Mouse (Mus musculus) stomach, postnatal 0 days (tissue): ENCODE data around the gene Ccdc141. TPM values are rescaled to one million over a fixed set of nuclear protein-coding genes. Genes with fewer than 3 reads are reported as not detected.

ENCODE experiments used
- ATAC-seq: fragments of 200-750 bp; cut with Nextera tagmentation; 2 replicates; pipeline ENCODE4 v1.8.0; 2017; ENCODE audit not compliant: low FRiP score, low TSS enrichment
- DNase-seq: peaks from one replicate; pipeline ENCODE4 v3.0.0-alpha.2; 2016; ENCODE audit warnings: low spot score
- H3K27ac ChIP-seq: fragments of 300-500 bp; sonication (generic); replicated peaks from 2 replicates; pipeline ENCODE4 v1.5.1; 2014; ENCODE audit warnings: mild to moderate bottlenecking, control low read depth
- H3K27me3 ChIP-seq: fragments of 300-500 bp; sonication (generic); 2 replicates; pipeline ENCODE4 v1.6.1; 2014; ENCODE audit warnings: low read length; ENCODE audit not compliant: control insufficient read depth, insufficient read depth
- H3K36me3 ChIP-seq: fragments of 300-500 bp; sonication (generic); 2 replicates; pipeline ENCODE4 v1.6.1; 2014; ENCODE audit warnings: low read length, mixed read lengths; ENCODE audit not compliant: control insufficient read depth, insufficient read depth
- H3K4me1 ChIP-seq: fragments of 300-500 bp; sonication (generic); replicated peaks from 2 replicates; pipeline ENCODE4 v1.6.1; 2014; ENCODE audit warnings: antibody characterized with exemption; ENCODE audit not compliant: control insufficient read depth, insufficient read depth
- H3K4me2 ChIP-seq: fragments of 300-500 bp; sonication (generic); replicated peaks from 2 replicates; pipeline ENCODE4 v1.6.1; 2014; ENCODE audit warnings: low read depth, mild to moderate bottlenecking, control low read depth, moderate library complexity
- H3K4me3 ChIP-seq: fragments of 300-500 bp; sonication (generic); 2 replicates; pipeline ENCODE4 v1.5.1; 2014; ENCODE audit warnings: low read depth, low read length, control low read depth
- H3K9ac ChIP-seq: fragments of 300-500 bp; sonication (generic); 2 replicates; pipeline ENCODE4 v1.6.1; 2014; ENCODE audit warnings: mild to moderate bottlenecking, low read length, control low read depth, mixed read lengths
- H3K9me3 ChIP-seq: fragments of 300-500 bp; sonication (generic); 2 replicates; pipeline ENCODE4 v1.6.1; 2016; ENCODE audit warnings: low read length; ENCODE audit not compliant: control insufficient read depth
- CTCF ChIP-seq: IDR thresholded peaks from 2 replicates; pipeline ENCODE4 v1.5.1; 2016; ENCODE audit warnings: antibody characterized with exemption, low read depth, mild to moderate bottlenecking, moderate library complexity
- EP300 ChIP-seq: optimal IDR thresholded peaks from 2 replicates; pipeline ENCODE3; 2016; ENCODE audit warnings: antibody characterized with exemption
- WGBS: fragments of 180-500 bp; shearing (Covaris S2); extraction: QIAGEN DNeasy Blood & Tissue Kit; methylation state at CpG from one replicate; pipeline ENCODE4 v1.1.7; 2014; 5-methylcytosine and 5-hydroxymethylcytosine counted together
- polyA plus RNA-seq: library from polyadenylated mRNA; unstranded; fragments of >200 nt; fragmentation: Nextera tagmentation; extraction: Ambion mirVana; gene quantifications from 2 replicates; pipeline ENCODE4 v1.2.1, GENCODE M21; 2015

Gene Ccdc141
- polyA plus RNA-seq, 1 experiment from 2014 or later = 6.7 TPM

DNA sequence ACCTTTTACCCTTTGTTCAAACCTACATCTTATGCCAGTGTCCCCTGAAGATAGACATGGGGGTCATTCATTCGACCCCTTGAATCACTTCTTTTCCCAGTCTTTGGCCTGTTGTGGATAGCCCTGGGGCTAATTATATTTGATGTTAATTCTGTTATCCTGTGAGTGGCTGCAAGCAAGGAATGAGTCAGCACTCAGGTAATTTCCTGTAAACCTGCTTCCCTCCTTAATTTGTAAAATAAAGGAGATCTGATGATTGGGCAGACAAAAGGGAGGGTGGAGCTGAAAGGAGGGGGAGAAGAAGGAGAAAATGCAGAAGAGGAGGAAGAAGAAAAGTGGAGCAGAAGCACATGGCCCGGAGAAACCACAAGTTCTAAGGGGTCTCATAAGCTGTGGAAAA lies 23.5 kb downstream of the Ccdc141 start:
- 83% methylated on average over 2 of the region's 2 CpGs for WGBS
- no peaks in the 10 kb centered on the region for H3K9me3 ChIP-seq
- ATAC-seq (no peak), DNase-seq (no peak)
- H3K27me3 ChIP-seq = no peaks in the 10 kb centered on the region
- no peak for TF ChIP-seq EP300
- TF ChIP-seq CTCF = no peak
- H3K4me3 ChIP-seq = no peak overlapping the region
- no peak overlapping the region for H3K4me2 ChIP-seq
- no peaks in the 10 kb centered on the region for H3K4me1 ChIP-seq
- no peak overlapping the region for H3K27ac ChIP-seq
- no peak overlapping the region for H3K9ac ChIP-seq
- H3K36me3 ChIP-seq = no peaks in the 10 kb centered on the region

DNA sequence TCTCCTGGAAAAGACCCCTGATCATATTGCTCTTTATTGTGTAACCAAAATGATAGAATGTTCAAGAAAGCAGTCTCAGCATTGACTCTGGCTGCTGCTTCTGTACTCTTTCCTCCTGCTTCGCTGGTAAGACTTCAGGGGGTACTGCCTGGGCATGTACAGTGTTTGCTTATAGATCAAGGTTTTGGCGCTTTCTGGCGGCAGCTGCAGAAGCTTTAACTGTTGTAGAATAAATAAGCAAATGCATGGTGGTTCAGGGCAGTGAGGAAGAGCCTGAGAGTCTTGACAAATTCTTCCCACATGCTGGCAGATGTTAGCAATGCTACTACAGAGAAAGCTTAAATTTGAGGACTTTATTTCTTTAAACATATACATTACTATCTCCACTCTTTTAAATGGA lies 24.1 kb downstream of the Ccdc141 start:
- no peak for ATAC-seq
- TF ChIP-seq EP300 (no peak), CTCF (no peak)
- no peak overlapping the region for H3K9ac ChIP-seq
- H3K27ac ChIP-seq = no peak overlapping the region
- no peaks in the 10 kb centered on the region for H3K9me3 ChIP-seq
- no peaks in the 10 kb centered on the region for H3K36me3 ChIP-seq
- 30% methylated on average over 3 of the region's 3 CpGs for WGBS
- H3K4me2 ChIP-seq = no peak overlapping the region
- no peaks in the 10 kb centered on the region for H3K27me3 ChIP-seq
- DNase-seq = no peak
- H3K4me3 ChIP-seq = no peak overlapping the region
- H3K4me1 ChIP-seq = no peaks in the 10 kb centered on the region

DNA sequence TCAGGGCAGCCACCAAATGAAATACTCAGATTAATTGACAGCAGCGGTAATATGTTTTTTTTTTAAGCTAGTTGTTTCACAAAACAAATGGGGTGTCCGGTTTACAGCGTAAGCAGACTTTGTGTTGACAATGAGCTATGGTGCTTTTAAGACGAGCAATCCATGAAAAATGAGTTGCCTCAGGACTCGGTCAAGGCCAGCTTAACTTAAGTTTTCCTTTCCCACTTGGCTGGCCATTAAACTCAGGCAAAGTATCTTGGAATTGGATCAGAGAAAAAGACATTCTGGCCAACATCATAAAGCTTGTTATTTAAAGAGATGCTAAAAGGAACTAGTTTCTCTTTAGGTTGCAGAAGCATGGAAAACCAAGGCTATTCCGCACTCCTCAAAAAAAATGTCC lies 26.9 kb downstream of the Ccdc141 start:
- no peak for DNase-seq
- Histone ChIP-seq H3K9ac (no peak overlapping the region), H3K4me3 (no peak overlapping the region), H3K9me3 (no peaks in the 10 kb centered on the region), H3K27ac (no peak overlapping the region), H3K27me3 (no peaks in the 10 kb centered on the region), H3K4me1 (no peaks in the 10 kb centered on the region), H3K4me2 (0 out of 2 replicates have a peak overlapping the region, but pooled peaks have one; percentile 2), H3K36me3 (no peaks in the 10 kb centered on the region)
- 27% methylated on average over 6 of the region's 6 CpGs for WGBS
- no peak for ATAC-seq
- TF ChIP-seq EP300 (no peak), CTCF (no peak)

DNA sequence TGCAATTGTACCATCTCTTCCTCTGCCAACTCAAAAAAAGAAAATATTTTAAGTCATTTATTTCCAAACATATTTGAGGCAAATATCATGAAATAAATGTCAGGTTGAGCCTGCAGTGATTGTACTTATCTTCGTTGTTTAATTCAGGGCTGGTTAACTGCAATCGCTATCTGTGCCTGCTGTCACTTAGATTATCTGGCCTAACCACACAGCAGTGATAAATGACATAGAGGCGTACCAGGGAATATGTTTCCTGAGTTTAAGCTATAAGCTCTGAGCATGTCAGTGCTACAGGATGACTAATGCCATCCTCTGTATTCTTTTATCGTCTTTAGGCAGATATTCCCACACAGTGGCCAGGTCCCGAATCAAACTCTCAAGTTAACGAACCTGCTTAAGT lies 31.6 kb downstream of the Ccdc141 start:
- no peak overlapping the region for H3K4me3 ChIP-seq
- WGBS = 44% methylated on average over 6 of the region's 6 CpGs
- no peaks in the 10 kb centered on the region for H3K36me3 ChIP-seq
- ATAC-seq (no peak), DNase-seq (no peak)
- H3K4me2 ChIP-seq = no peak overlapping the region
- H3K27ac ChIP-seq = no peak overlapping the region
- no peaks in the 10 kb centered on the region for H3K4me1 ChIP-seq
- H3K9me3 ChIP-seq = no peaks in the 10 kb centered on the region
- TF ChIP-seq CTCF (no peak), EP300 (no peak)
- no peaks in the 10 kb centered on the region for H3K27me3 ChIP-seq
- no peak overlapping the region for H3K9ac ChIP-seq

DNA sequence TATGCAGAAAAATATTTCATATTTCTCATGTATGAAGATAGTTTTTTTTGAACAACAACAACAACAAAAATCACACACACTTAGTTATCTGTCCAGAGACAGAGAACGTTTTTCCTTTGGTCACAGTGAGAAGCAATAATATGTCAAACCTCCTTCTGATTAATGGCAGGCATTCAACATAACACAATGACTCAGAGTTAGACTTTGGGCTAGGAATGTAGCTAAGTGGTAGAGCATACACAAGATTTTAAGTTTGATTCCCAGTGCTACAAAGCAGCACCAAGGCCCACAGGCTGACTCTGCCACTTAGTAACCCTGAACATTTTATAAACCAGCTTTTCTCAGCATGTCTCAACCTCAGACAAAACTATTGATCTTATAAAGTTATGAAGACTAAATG lies 35.5 kb downstream of the Ccdc141 start:
- Histone ChIP-seq H3K27ac (no peak overlapping the region), H3K27me3 (no peaks in the 10 kb centered on the region), H3K4me3 (no peak overlapping the region), H3K36me3 (no peaks in the 10 kb centered on the region), H3K4me1 (no peaks in the 10 kb centered on the region), H3K9me3 (no peaks in the 10 kb centered on the region), H3K9ac (no peak overlapping the region), H3K4me2 (no peak overlapping the region)
- DNase-seq (no peak), ATAC-seq (no peak)
- 26% methylated on average over 1 of the region's 1 CpGs for WGBS
- TF ChIP-seq CTCF = no peak
- no peak for TF ChIP-seq EP300

DNA sequence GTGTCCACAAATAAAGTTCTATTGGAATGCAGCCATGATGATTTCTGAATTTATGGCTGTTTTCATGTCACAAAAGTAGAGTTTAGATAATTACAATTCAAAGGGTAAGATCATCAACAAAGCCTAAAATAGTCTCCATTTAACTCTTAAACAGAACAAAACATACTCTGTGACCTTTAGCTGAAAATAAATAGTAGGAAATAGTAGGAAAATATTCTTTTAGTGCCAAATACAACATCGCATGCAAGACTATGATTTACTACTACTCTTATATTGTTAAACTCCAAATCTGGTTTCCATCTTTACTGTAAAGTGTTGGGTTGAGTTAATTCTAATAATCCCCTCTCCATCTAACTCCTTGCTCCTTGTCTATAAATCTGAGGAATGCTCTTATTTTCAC lies 37.0 kb downstream of the Ccdc141 start:
- no peaks in the 10 kb centered on the region for H3K36me3 ChIP-seq
- H3K4me1 ChIP-seq = no peaks in the 10 kb centered on the region
- DNase-seq = no peak
- TF ChIP-seq EP300 = no peak
- no peak for TF ChIP-seq CTCF
- ATAC-seq = no peak
- no peaks in the 10 kb centered on the region for H3K9me3 ChIP-seq
- no peak overlapping the region for H3K4me3 ChIP-seq
- 76% methylated on average over 1 of the region's 1 CpGs for WGBS
- H3K27me3 ChIP-seq = no peaks in the 10 kb centered on the region
- no peak overlapping the region for H3K4me2 ChIP-seq
- no peak overlapping the region for H3K27ac ChIP-seq
- H3K9ac ChIP-seq = no peak overlapping the region
